Mouse (Mus musculus): Measurements from ENCODE around the gene Sesn1.
"Not testable (repeated sequence)": the region's sequence is repeated elsewhere in the genome, so short reads cannot be mapped to it uniquely, and the experiment has no call there.

The Sesn1 gene

GRCm38 (mm10) chr10:41809771-41810563 is at the start of gene Sesn1, which contains the start of gene Cep57l1:
Gene Sesn1 (plus strand): TSS chr10:41809935.
Gene Cep57l1 (minus strand): TSS chr10:41809871.
- DNase-seq, result peak; percentile 92

GRCm38 (mm10) chr10:41760866-41761265 is 48.9 kb upstream of the Sesn1 start:
- DNase-seq, result no peak

- no peak for DNase-seq
These were observed 45.9 kb upstream of the Sesn1 start for GRCm38 (mm10) chr10:41763741-41764385.

GRCm38 (mm10) chr10:41765586-41765985 is 44.1 kb upstream of the Sesn1 start:
- no peak for DNase-seq

GRCm38 (mm10) chr10:41766280-41766679 is 43.5 kb upstream of the Sesn1 start:
- DNase-seq, result no peak

- DNase-seq, result no peak
These were observed 42.5 kb upstream of the Sesn1 start for GRCm38 (mm10) chr10:41767254-41767653.

GRCm38 (mm10) chr10:41792375-41792774 is 17.4 kb upstream of the Sesn1 start:
- DNase-seq, result no peak

GRCm38 (mm10) chr10:41797253-41797652 is 12.5 kb upstream of the Sesn1 start:
- DNase-seq, result no peak

- no peak for DNase-seq
These were observed 6.3 kb upstream of the Sesn1 start for GRCm38 (mm10) chr10:41803467-41803866.

- no peak for DNase-seq
These were observed 5.0 kb upstream of the Sesn1 start for GRCm38 (mm10) chr10:41804711-41805110.

- DNase-seq, result no peak
These were observed 3.9 kb upstream of the Sesn1 start for GRCm38 (mm10) chr10:41805729-41806355.

GRCm38 (mm10) chr10:41809080-41809770 is 510 bp upstream of the Sesn1 start:
- DNase-seq, result peak; percentile 92

GRCm38 (mm10) chr10:41810564-41811455 is 1.1 kb downstream of the Sesn1 start:
- DNase-seq, result no peak

GRCm38 (mm10) chr10:41812566-41812965 is 2.8 kb downstream of the Sesn1 start:
- no peak for DNase-seq

GRCm38 (mm10) chr10:41814305-41814853 is 4.6 kb downstream of the Sesn1 start:
- DNase-seq, result no peak

GRCm38 (mm10) chr10:41816516-41816915 is 6.8 kb downstream of the Sesn1 start:
- no peak for DNase-seq

- DNase-seq, result no peak
These were observed 8.4 kb downstream of the Sesn1 start for GRCm38 (mm10) chr10:41818036-41818732.

- not testable (repeated sequence) for DNase-seq
These were observed 9.0 kb downstream of the Sesn1 start for GRCm38 (mm10) chr10:41818733-41819070.

- DNase-seq, result no peak
These were observed 9.6 kb downstream of the Sesn1 start for GRCm38 (mm10) chr10:41819307-41819706.

- no peak for DNase-seq
These were observed 10.7 kb downstream of the Sesn1 start for GRCm38 (mm10) chr10:41820401-41820800.

- no peak for DNase-seq
These were observed 11.4 kb downstream of the Sesn1 start for GRCm38 (mm10) chr10:41821171-41821570.
